Mouse (Mus musculus) erythroblast, embryonic 14.5 days (primary cell): ENCODE measurements around the gene Mpst. TPM values are rescaled to one million over a fixed set of nuclear protein-coding genes. Genes with fewer than 3 reads are reported as not detected.

Source experiments
- H3K27me3 ChIP-seq: 2 replicates; pipeline ENCODE4 v1.6.1; 2012; ENCODE audit warnings: inconsistent platforms; ENCODE audit not compliant: control insufficient read depth
- H3K36me3 ChIP-seq: 2 replicates; pipeline ENCODE4 v1.6.1; 2012; ENCODE audit warnings: mild to moderate bottlenecking, inconsistent platforms; ENCODE audit not compliant: control insufficient read depth
- H3K4me1 ChIP-seq: 2 replicates; pipeline ENCODE4 v1.6.1; 2012; ENCODE audit warnings: inconsistent platforms; ENCODE audit not compliant: control insufficient read depth
- H3K4me3 ChIP-seq: replicated peaks from 2 replicates; pipeline ENCODE3; 2012; ENCODE audit warnings: moderate library complexity, mild to moderate bottlenecking, inconsistent platforms
- H3K9me3 ChIP-seq: 2 replicates; pipeline ENCODE4 v1.6.1; 2012; ENCODE audit warnings: low read length, inconsistent platforms, mixed read lengths; ENCODE audit not compliant: control insufficient read depth
- GATA1 ChIP-seq: IDR thresholded peaks from 2 replicates; pipeline ENCODE4 v1.6.1; 2012; ENCODE audit warnings: low read length, inconsistent platforms, mixed read lengths
- TAL1 ChIP-seq: IDR thresholded peaks from 3 replicates; pipeline ENCODE4 v1.6.1; 2012; ENCODE audit warnings: low read length, inconsistent platforms, mixed read lengths
- polyA plus RNA-seq: library from polyadenylated mRNA; stranded (reverse); fragments of >175 nt; gene quantifications from 2 replicates; pipeline ENCODE4 v1.2.3, GENCODE M21; 2012

The Mpst gene
- polyA plus RNA-seq, 1 experiment: 68.7 TPM

- H3K9me3 ChIP-seq: no peaks in the 10 kb centered on the region
- TF ChIP-seq GATA1 (no peak), TAL1 (no peak)
- H3K27me3 ChIP-seq: peaks cover 65% of the 10 kb centered on the region
- no peak overlapping the region for H3K4me3 ChIP-seq
- no peaks in the 10 kb centered on the region for H3K4me1 ChIP-seq
- no peaks in the 10 kb centered on the region; the same call in 1 of the 2 replicates for H3K36me3 ChIP-seq
Observed at GRCm38 (mm10) chr15:78429871-78430622, 23.8 kb downstream of the Mpst start.

GRCm38 (mm10) chr15:78430874-78431273 is 24.7 kb downstream of the Mpst start:
- H3K9me3 ChIP-seq: no peaks in the 10 kb centered on the region
- H3K27me3 ChIP-seq: peaks cover 66% of the 10 kb centered on the region
- no peaks in the 10 kb centered on the region for H3K4me1 ChIP-seq
- TF ChIP-seq GATA1: no peak
- TF ChIP-seq TAL1: no peak
- no peaks in the 10 kb centered on the region; the same call in 1 of the 2 replicates for H3K36me3 ChIP-seq
- H3K4me3 ChIP-seq: no peak overlapping the region

- no peak overlapping the region for H3K4me3 ChIP-seq
- no peaks in the 10 kb centered on the region for H3K9me3 ChIP-seq
- no peaks in the 10 kb centered on the region; the same call in 1 of the 2 replicates for H3K36me3 ChIP-seq
- no peaks in the 10 kb centered on the region; the same call in 1 of the 2 replicates for H3K4me1 ChIP-seq
- H3K27me3 ChIP-seq: peaks cover 67% of the 10 kb centered on the region
- no peak for TF ChIP-seq TAL1
- TF ChIP-seq GATA1: no peak
Observed at GRCm38 (mm10) chr15:78431541-78432121, 25.4 kb downstream of the Mpst start.

GRCm38 (mm10) chr15:78434896-78435520 is 28.8 kb downstream of the Mpst start:
- H3K36me3 ChIP-seq: no peaks in the 10 kb centered on the region; the same call in 1 of the 2 replicates
- no peaks in the 10 kb centered on the region for H3K9me3 ChIP-seq
- TF ChIP-seq TAL1 (no peak), GATA1 (no peak)
- H3K27me3 ChIP-seq: peaks cover 49% of the 10 kb centered on the region
- H3K4me1 ChIP-seq: peaks cover 10% of the 10 kb centered on the region
- H3K4me3 ChIP-seq: no peak overlapping the region

- no peak for TF ChIP-seq TAL1
- no peak for TF ChIP-seq GATA1
- peaks cover 43% of the 10 kb centered on the region for H3K27me3 ChIP-seq
Observed at GRCm38 (mm10) chr15:78435681-78436080, 29.5 kb downstream of the Mpst start.

GRCm38 (mm10) chr15:78436380-78437192 is 30.4 kb downstream of the Mpst start:
- no peak overlapping the region for H3K4me3 ChIP-seq
- peaks cover 39% of the 10 kb centered on the region for H3K27me3 ChIP-seq
- H3K36me3 ChIP-seq: peaks cover 2% of the 10 kb centered on the region; the same call in 1 of the 2 replicates
- H3K4me1 ChIP-seq: peaks cover 10% of the 10 kb centered on the region
- H3K9me3 ChIP-seq: no peaks in the 10 kb centered on the region
- TF ChIP-seq TAL1 (no peak), GATA1 (no peak)

More at GRCm38 (mm10) chr15:78435681-78436080, 29.5 kb downstream of the Mpst start:
- H3K4me1 ChIP-seq: peaks cover 10% of the 10 kb centered on the region
- H3K36me3 ChIP-seq: peaks cover 2% of the 10 kb centered on the region; the same call in 1 of the 2 replicates
- H3K9me3 ChIP-seq: no peaks in the 10 kb centered on the region
- H3K4me3 ChIP-seq: no peak overlapping the region

GRCm38 (mm10) chr15:78437237-78438017 is 31.2 kb downstream of the Mpst start:
- TF ChIP-seq TAL1: no peak
- TF ChIP-seq GATA1: no peak
- peaks cover 10% of the 10 kb centered on the region for H3K4me1 ChIP-seq
- H3K9me3 ChIP-seq: no peaks in the 10 kb centered on the region
- no peak overlapping the region for H3K4me3 ChIP-seq
- H3K36me3 ChIP-seq: peaks cover 5% of the 10 kb centered on the region; the same call in 1 of the 2 replicates
- peaks cover 41% of the 10 kb centered on the region for H3K27me3 ChIP-seq

- H3K4me3 ChIP-seq: no peak overlapping the region
Observed at GRCm38 (mm10) chr15:78438018-78438394, 31.8 kb downstream of the Mpst start.

More at GRCm38 (mm10) chr15:78438018-78438394, 31.8 kb downstream of the Mpst start:
- H3K4me1 ChIP-seq: peaks cover 10% of the 10 kb centered on the region
- peaks cover 5% of the 10 kb centered on the region; the same call in 1 of the 2 replicates for H3K36me3 ChIP-seq
- no peak for TF ChIP-seq TAL1
- TF ChIP-seq GATA1: no peak
- no peaks in the 10 kb centered on the region for H3K9me3 ChIP-seq
- H3K27me3 ChIP-seq: peaks cover 41% of the 10 kb centered on the region
